In the genomic region with DNA sequence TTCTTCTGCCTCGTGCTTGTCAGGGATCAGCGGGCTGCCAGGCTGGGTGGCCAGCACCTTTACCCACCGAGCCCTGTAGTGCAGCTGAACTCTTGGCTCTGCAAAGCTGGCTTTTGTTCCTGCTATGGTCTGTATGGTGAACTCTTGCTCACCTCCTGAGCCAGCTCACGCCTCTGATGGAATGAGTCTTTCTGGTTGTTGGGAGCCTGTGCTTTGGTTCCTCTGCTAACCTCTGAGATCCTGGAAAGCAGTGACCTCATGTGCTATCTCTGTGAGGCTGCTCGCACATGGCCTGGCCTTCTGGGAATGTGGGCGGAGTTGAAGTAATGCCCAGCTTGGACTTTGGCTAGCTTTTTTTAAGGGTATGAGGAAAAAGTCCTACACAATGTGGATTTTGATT, we compare ENCODE assay signal across 8 mouse cellular contexts. TPM values are rescaled to one million over a fixed set of nuclear protein-coding genes. Genes with fewer than 3 reads are reported as not detected.
DNase-seq lines count a peak whose midpoint lies in the region; ATAC-seq lines count a peak whose summit lies in the region.

No protein-coding gene starts in this region.

- DNase-seq in retina, postnatal 1 day: peak; percentile 25
- DNase-seq in retina, embryonic 14.5 days (ENCODE audit: low spot score): no peak
- peak; percentile 43 to 67 for DNase-seq in heart, adult 9 months (ENCODE audit: low spot score in 2 of 2)
- peak; percentile 75 for DNase-seq in kidney, postnatal 10 days
- DNase-seq in ovary, postnatal 36 days (ENCODE audit: low spot score): peak; percentile 34
- DNase-seq in right cerebral cortex, postnatal 4 days: no peak
- no peak for DNase-seq in layer of hippocampus, postnatal 25 days (ENCODE audit: extremely low spot score in 1 of 2, low spot score in 1 of 2)

- ATAC-seq in megakaryocyte-erythroid progenitor cell, adult 5-6 weeks (replicated peaks; ENCODE audit: low FRiP score, low TSS enrichment, poor library complexity, severe bottlenecking): no peak

RNA-seq across cellular contexts. Expression of a gene that starts 26.1 kb away (rescaled TPM):
- total RNA-seq in megakaryocyte-erythroid progenitor cell, adult 5-6 weeks (2014; fragmentation: Nextera tagmentation): 30.8 and 37.3 TPM in 2 replicates
- total RNA-seq in megakaryocyte-erythroid progenitor cell, adult 5-6 weeks (2017): 21.4 and 22.3 TPM in 2 replicates
- 10 to 100 TPM; 39.7 to 44.4 TPM for total RNA-seq in layer of hippocampus, postnatal 25 days (2021)

Comparison
In these comparisons a context has a peak if more than half of its experiments do, and no peak if none do; other contexts are left out.
1. DNase-seq: peak in retina, postnatal 1 day (single experiment), heart, adult 9 months (2 of 2), kidney, postnatal 10 days (single experiment) and ovary, postnatal 36 days (single experiment); none in retina, embryonic 14.5 days (single experiment), right cerebral cortex, postnatal 4 days (single experiment) and layer of hippocampus, postnatal 25 days (0 of 2).